Mouse (Mus musculus) right cerebral cortex, postnatal 25 days (tissue): ENCODE measurements at regions not wholly inside any gene's neighbourhood (a gene's known extent, or its start where the extent isn't known, plus 50 kb on each side); places are given as distances from the start of the nearest gene placed in this dataset.

Experiments used
- DNase-seq: peaks from one replicate; pipeline ENCODE4 v3.0.0; 2022

GRCm38 (mm10) chr8:35877581-35877980 is 112.0 kb downstream of the Gm19410 start:
- DNase-seq, result no peak

GRCm38 (mm10) chr8:35881810-35882209 is 116.2 kb downstream of the Gm19410 start:
- no peak for DNase-seq

- DNase-seq, result no peak
Observed at GRCm38 (mm10) chr8:35882638-35883455, 117.3 kb downstream of the Gm19410 start.

GRCm38 (mm10) chr8:35883456-35883780 is 117.8 kb downstream of the Gm19410 start:
- no peak for DNase-seq

- no peak for DNase-seq
Observed at GRCm38 (mm10) chr8:35884545-35884944, 119.0 kb downstream of the Gm19410 start.

GRCm38 (mm10) chr8:35890083-35890482 is 124.5 kb downstream of the Gm19410 start:
- DNase-seq, result no peak

GRCm38 (mm10) chr8:35891769-35892168 is 126.2 kb downstream of the Gm19410 start:
- DNase-seq, result no peak

GRCm38 (mm10) chr8:35898493-35898892 is 132.9 kb downstream of the Gm19410 start:
- no peak for DNase-seq

GRCm38 (mm10) chr8:35901490-35901889 is 135.9 kb downstream of the Gm19410 start:
- DNase-seq, result peak; percentile 52

GRCm38 (mm10) chr8:35904711-35905450 is 139.3 kb downstream of the Gm19410 start:
- DNase-seq, result no peak

- DNase-seq, result no peak
Observed at GRCm38 (mm10) chr8:35907998-35908397, 142.4 kb downstream of the Gm19410 start.

- no peak for DNase-seq
Observed at GRCm38 (mm10) chr8:35912264-35912663, 146.7 kb downstream of the Gm19410 start.

GRCm38 (mm10) chr8:35915878-35916518 is 150.4 kb downstream of the Gm19410 start:
- no peak for DNase-seq

GRCm38 (mm10) chr8:35917573-35917972 is 152.0 kb downstream of the Gm19410 start:
- no peak for DNase-seq

GRCm38 (mm10) chr8:35919451-35919850 is 153.9 kb downstream of the Gm19410 start:
- no peak for DNase-seq

GRCm38 (mm10) chr8:35919859-35920675 is 154.5 kb downstream of the Gm19410 start:
- no peak for DNase-seq

- DNase-seq, result no peak
Observed at GRCm38 (mm10) chr8:35924026-35924425, 158.4 kb downstream of the Gm19410 start.

- no peak for DNase-seq
Observed at GRCm38 (mm10) chr8:35927408-35927871, 161.8 kb downstream of the Gm19410 start.

GRCm38 (mm10) chr8:35930291-35930690 is 164.7 kb downstream of the Gm19410 start:
- DNase-seq, result no peak

- DNase-seq, result peak; percentile 80
Observed at GRCm38 (mm10) chr8:35933186-35934114, 167.9 kb downstream of the Gm19410 start.

- DNase-seq, result no peak
Observed at GRCm38 (mm10) chr8:35934115-35934607, 168.6 kb downstream of the Gm19410 start.
